Mouse (Mus musculus): Measurements from ENCODE around the gene 9130023H24Rik.

The 9130023H24Rik gene

GRCm38 (mm10) chr7:128237927-128238778 is at the start of gene 9130023H24Rik:
Gene 9130023H24Rik (minus strand): TSS chr7:128238031.
- peak; percentile 99 for DNase-seq (ENCODE audit: low read depth, low spot score)

- no peak for DNase-seq (ENCODE audit: low read depth, low spot score)
These were observed 47.2 kb upstream of the 9130023H24Rik start for GRCm38 (mm10) chr7:128285060-128285459.

GRCm38 (mm10) chr7:128284047-128284446 is 46.2 kb upstream of the 9130023H24Rik start:
- DNase-seq (ENCODE audit: low read depth, low spot score): no peak

GRCm38 (mm10) chr7:128282532-128283244 is 44.9 kb upstream of the 9130023H24Rik start:
- DNase-seq (ENCODE audit: low read depth, low spot score): no peak

- no peak for DNase-seq (ENCODE audit: low read depth, low spot score)
These were observed 43.9 kb upstream of the 9130023H24Rik start for GRCm38 (mm10) chr7:128281765-128282164.

GRCm38 (mm10) chr7:128279750-128280149 is 41.9 kb upstream of the 9130023H24Rik start:
- DNase-seq (ENCODE audit: low read depth, low spot score): no peak

GRCm38 (mm10) chr7:128276051-128276450 is 38.2 kb upstream of the 9130023H24Rik start:
- no peak for DNase-seq (ENCODE audit: low read depth, low spot score)

GRCm38 (mm10) chr7:128271496-128271895 is 33.7 kb upstream of the 9130023H24Rik start:
- no peak for DNase-seq (ENCODE audit: low read depth, low spot score)

GRCm38 (mm10) chr7:128270431-128270850 is 32.6 kb upstream of the 9130023H24Rik start:
- DNase-seq (ENCODE audit: low read depth, low spot score): peak; percentile 85

GRCm38 (mm10) chr7:128267813-128268212 is 30.0 kb upstream of the 9130023H24Rik start:
- DNase-seq (ENCODE audit: low read depth, low spot score): no peak

- peak; percentile 54 for DNase-seq (ENCODE audit: low read depth, low spot score)
These were observed 29.6 kb upstream of the 9130023H24Rik start for GRCm38 (mm10) chr7:128267391-128267790.

- no peak for DNase-seq (ENCODE audit: low read depth, low spot score)
These were observed 28.2 kb upstream of the 9130023H24Rik start for GRCm38 (mm10) chr7:128266056-128266455.

- no peak for DNase-seq (ENCODE audit: low read depth, low spot score)
These were observed 27.6 kb upstream of the 9130023H24Rik start, which contains the start of gene Slc5a2 for GRCm38 (mm10) chr7:128265411-128265810. Gene Slc5a2 (plus strand): TSS chr7:128265657.

- DNase-seq (ENCODE audit: low read depth, low spot score): no peak
These were observed 19.0 kb upstream of the 9130023H24Rik start for GRCm38 (mm10) chr7:128256783-128257334.

GRCm38 (mm10) chr7:128255757-128256156 is 17.9 kb upstream of the 9130023H24Rik start:
- DNase-seq (ENCODE audit: low read depth, low spot score): no peak

GRCm38 (mm10) chr7:128254978-128255377 is 17.1 kb upstream of the 9130023H24Rik start:
- DNase-seq (ENCODE audit: low read depth, low spot score): no peak

GRCm38 (mm10) chr7:128252609-128253008 is 14.8 kb upstream of the 9130023H24Rik start:
- peak; percentile 65 for DNase-seq (ENCODE audit: low read depth, low spot score)

GRCm38 (mm10) chr7:128251946-128252345 is 14.1 kb upstream of the 9130023H24Rik start:
- DNase-seq (ENCODE audit: low read depth, low spot score): no peak

GRCm38 (mm10) chr7:128249998-128250397 is 12.2 kb upstream of the 9130023H24Rik start:
- no peak for DNase-seq (ENCODE audit: low read depth, low spot score)

- no peak for DNase-seq (ENCODE audit: low read depth, low spot score)
These were observed 10.5 kb upstream of the 9130023H24Rik start for GRCm38 (mm10) chr7:128248081-128249042.

- DNase-seq (ENCODE audit: low read depth, low spot score): peak; percentile 83
These were observed 9.6 kb upstream of the 9130023H24Rik start for GRCm38 (mm10) chr7:128247443-128247842.

Measured in R1 (cell line).